Mouse (Mus musculus) heart, adult 2 months (tissue): ENCODE data around the gene Noct.

Experiments
- CTCF ChIP-seq: fragments of 200-600 bp; IDR thresholded peaks from 2 replicates; pipeline ENCODE4 v1.8.1; 2022; ENCODE audit warnings: antibody characterized with exemption, mild to moderate bottlenecking, moderate library complexity
- EP300 ChIP-seq: fragments of 200-500 bp; IDR thresholded peaks from 2 replicates; pipeline ENCODE4 v1.6.1; 2011; ENCODE audit warnings: low read depth, low read length, control low read depth; ENCODE audit not compliant: insufficient read depth

DNA sequence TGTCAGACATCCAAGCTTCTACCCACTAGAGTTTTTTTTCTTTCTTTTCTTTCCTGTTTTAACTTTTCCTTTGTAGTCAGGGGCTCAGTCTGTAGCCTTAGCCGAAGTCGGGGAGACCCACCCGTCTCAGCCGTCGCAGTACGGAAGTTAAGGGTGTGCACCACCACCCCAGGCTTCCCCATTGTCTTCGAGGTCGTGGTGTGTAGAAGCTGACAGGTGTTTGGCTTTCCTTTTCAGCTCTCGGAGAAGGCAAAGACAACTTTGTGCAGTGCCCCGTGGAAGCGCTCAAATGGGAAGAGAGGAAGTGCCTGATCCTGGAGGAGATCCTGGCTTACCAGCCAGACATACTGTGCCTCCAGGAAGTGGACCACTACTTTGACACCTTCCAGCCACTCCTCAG lies 25.2 kb downstream of the Noct start:
- TF ChIP-seq CTCF = no peak
- no peak for TF ChIP-seq EP300
